Mouse (Mus musculus): ENCODE data around the gene Adamtsl1. TPM values are rescaled to one million over a fixed set of nuclear protein-coding genes. Genes with fewer than 3 reads are reported as not detected.

Gene Adamtsl1
- polyA plus RNA-seq, 1 experiment from 2014 or later = 7.7 TPM

DNA sequence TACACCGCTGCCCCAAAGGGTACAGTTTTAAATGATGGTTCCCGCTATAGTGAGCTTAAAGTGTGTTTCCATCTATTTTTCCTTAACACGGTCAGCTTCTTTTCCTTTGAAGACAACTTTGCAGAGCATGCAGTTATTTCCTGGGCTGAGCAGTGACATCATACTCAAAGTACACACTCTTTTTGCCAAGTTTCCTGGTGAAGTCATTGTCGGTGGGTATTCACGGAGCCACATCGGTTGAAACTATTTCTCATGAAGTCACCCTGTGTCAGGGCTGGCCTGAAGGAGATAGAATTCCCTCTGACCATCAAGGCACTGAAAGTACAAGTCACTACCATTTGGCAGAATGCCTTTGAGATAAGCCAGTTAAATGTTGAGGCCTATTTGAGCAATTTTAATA lies 45.8 kb downstream of the Adamtsl1 start:
- Histone ChIP-seq H3K9me3 (no peaks in the 10 kb centered on the region), H3K27me3 (replicated peaks) (no peaks in the 10 kb centered on the region), H3K4me2 (replicated peaks) (no peak overlapping the region), H3K9ac (no peak overlapping the region), H3K4me3 (replicated peaks) (no peak overlapping the region), H3K27ac (no peak overlapping the region), H3K36me3 (no peaks in the 10 kb centered on the region), H3K4me1 (replicated peaks) (no peaks in the 10 kb centered on the region)
- no peak for ATAC-seq
- 80% methylated on average over 6 of the region's 6 CpGs for WGBS

DNA sequence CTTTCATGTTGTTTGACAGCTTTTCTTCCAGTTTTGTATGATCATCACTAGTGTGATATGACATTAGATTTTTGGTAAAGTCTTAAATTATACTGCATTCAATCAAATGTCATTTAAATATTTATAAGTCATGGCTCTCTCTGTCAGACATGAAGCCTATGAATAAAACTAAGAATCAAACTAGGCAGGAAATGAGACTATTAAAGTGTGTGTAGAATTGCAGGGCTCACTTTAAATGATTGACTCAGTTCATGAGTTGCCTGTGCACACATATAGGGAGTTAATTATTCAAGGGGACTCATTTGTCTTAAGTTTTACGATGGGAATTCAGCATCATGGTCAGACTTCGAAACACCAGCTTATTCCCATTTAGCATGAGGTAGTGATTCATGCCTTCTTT lies 71.5 kb downstream of the Adamtsl1 start:
- H3K4me2 ChIP-seq (replicated peaks) = no peak overlapping the region
- no peak for ATAC-seq

DNA sequence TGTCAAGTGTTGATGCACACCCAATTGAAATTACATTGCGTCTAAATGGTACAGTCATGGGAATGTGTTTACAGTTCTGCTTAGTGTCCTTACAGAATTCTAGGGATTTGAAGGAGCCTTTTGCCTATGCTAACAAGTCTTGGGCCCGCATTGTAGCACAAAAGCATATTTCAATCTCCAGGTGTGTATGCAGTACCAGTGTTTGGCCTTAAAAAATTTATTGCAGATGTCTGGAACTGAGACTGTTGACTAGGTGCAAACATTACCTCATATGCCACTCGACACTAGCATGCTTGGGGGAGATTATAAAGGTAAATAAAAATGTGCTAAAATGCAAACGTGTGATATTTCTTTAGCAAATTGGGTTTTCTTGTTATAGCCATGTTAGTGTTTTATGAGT lies 75.0 kb downstream of the Adamtsl1 start:
- ATAC-seq = no peak
- WGBS = 55% methylated on average over 4 of the region's 4 CpGs
- Histone ChIP-seq H3K36me3 (no peaks in the 10 kb centered on the region), H3K4me1 (replicated peaks) (no peaks in the 10 kb centered on the region), H3K4me2 (replicated peaks) (no peak overlapping the region), H3K9ac (no peak overlapping the region), H3K4me3 (replicated peaks) (no peak overlapping the region), H3K9me3 (no peaks in the 10 kb centered on the region), H3K27ac (no peak overlapping the region), H3K27me3 (replicated peaks) (no peaks in the 10 kb centered on the region)

More for the DNA sequence above, 71.5 kb downstream of the Adamtsl1 start:
- Histone ChIP-seq H3K9ac (no peak overlapping the region), H3K27me3 (replicated peaks) (no peaks in the 10 kb centered on the region), H3K4me1 (replicated peaks) (no peaks in the 10 kb centered on the region), H3K27ac (no peak overlapping the region), H3K36me3 (no peaks in the 10 kb centered on the region), H3K9me3 (no peaks in the 10 kb centered on the region), H3K4me3 (replicated peaks) (no peak overlapping the region)
- WGBS = 83% methylated on average over 2 of the region's 2 CpGs

DNA sequence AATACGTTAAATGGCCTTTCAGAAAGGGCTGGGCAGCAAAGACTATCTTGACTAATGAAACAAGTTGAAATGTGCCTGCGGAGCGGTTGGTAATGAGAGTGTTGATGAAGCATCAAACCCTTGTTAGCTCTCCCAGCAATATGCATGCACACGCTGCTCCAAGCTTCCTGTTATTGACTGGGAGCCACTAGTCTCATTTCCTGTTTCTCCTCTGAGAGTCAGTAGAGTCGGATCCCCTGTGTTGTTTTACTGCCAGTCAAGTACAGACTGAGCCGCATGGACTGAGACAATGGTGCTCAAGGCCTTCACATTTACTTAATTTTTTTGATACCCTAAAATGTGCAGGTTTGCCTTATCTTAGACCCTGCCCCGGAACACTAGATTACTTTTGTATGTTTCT lies 77.1 kb downstream of the Adamtsl1 start:
- H3K9me3 ChIP-seq = no peaks in the 10 kb centered on the region
- no peaks in the 10 kb centered on the region for H3K27me3 ChIP-seq (replicated peaks)
- H3K36me3 ChIP-seq = no peaks in the 10 kb centered on the region
- H3K4me2 ChIP-seq (replicated peaks) = no peak overlapping the region
- H3K4me1 ChIP-seq (replicated peaks) = no peaks in the 10 kb centered on the region
- WGBS = 75% methylated on average over 7 of the region's 7 CpGs
- H3K4me3 ChIP-seq (replicated peaks) = no peak overlapping the region
- no peak overlapping the region for H3K27ac ChIP-seq
- no peak for ATAC-seq
- no peak overlapping the region for H3K9ac ChIP-seq

DNA sequence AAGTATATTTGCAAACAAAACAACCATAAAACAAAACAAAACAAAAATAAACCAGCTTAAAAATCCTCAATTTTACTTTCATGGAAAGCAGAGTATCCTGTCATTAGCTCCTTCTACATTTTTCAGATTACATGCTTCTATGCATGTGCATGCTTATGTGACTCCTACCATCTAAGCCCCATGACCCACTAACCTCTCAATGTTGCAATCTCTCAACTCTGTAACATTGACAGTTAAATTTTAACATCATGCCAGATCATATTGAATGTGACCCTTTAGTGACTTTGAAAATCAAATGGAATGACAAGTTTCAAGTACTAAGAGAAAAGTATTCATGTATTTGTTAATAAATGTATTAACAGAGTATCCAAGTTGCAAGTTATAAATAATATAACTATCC lies 80.2 kb downstream of the Adamtsl1 start:
- Histone ChIP-seq H3K4me1 (replicated peaks) (no peaks in the 10 kb centered on the region), H3K27me3 (replicated peaks) (no peaks in the 10 kb centered on the region), H3K9ac (no peak overlapping the region), H3K4me3 (replicated peaks) (no peak overlapping the region), H3K4me2 (replicated peaks) (no peak overlapping the region), H3K9me3 (no peaks in the 10 kb centered on the region), H3K27ac (no peak overlapping the region), H3K36me3 (no peaks in the 10 kb centered on the region)
- ATAC-seq = no peak

DNA sequence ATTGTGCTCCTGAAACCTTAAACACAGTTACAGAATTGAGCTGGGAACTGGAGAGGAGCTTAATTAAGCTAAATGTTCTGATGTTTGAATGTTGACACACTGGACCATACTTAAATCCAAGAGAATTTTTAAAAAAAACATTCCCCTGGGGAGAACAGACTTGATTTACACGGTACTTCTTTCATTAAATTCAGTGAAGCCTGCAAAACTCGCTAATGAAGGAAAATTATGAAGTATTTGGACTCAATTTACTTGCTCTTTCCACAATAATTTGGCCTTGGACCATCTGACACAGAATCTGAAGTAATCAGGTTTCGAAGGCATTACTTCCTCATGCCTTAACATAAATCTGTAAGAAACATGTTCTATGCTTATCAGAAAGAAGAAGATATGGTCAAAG lies 99.4 kb downstream of the Adamtsl1 start:
- no peak for ATAC-seq
- Histone ChIP-seq H3K4me1 (replicated peaks) (no peaks in the 10 kb centered on the region), H3K27me3 (replicated peaks) (no peaks in the 10 kb centered on the region), H3K9ac (no peak overlapping the region), H3K4me2 (replicated peaks) (no peak overlapping the region), H3K4me3 (replicated peaks) (no peak overlapping the region), H3K27ac (no peak overlapping the region), H3K36me3 (no peaks in the 10 kb centered on the region), H3K9me3 (no peaks in the 10 kb centered on the region)
- WGBS = 79% methylated on average over 3 of the region's 3 CpGs

DNA sequence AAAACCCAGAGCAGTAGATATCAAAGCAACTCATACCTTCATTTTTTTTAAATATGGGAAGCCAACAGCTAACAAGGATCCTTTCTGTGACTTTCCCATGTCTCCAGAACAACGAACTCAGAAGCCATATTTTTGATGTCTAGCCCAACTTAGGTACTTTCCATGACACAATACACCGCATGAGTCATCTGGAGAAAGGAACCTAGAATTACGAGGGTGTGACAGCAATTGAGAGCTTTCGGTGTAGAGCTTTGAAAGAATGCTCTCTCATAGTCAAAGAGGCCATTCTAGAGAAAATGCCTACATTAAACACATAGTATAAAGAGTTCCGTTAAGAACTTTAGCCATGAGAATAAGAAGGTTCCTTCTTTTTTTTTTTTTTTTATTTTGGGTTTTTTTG lies 104.8 kb downstream of the Adamtsl1 start:
- H3K4me2 ChIP-seq (replicated peaks) = no peak overlapping the region
- no peaks in the 10 kb centered on the region for H3K9me3 ChIP-seq
- H3K4me1 ChIP-seq (replicated peaks) = no peaks in the 10 kb centered on the region
- ATAC-seq = no peak
- no peaks in the 10 kb centered on the region for H3K36me3 ChIP-seq
- H3K27me3 ChIP-seq (replicated peaks) = no peaks in the 10 kb centered on the region
- H3K9ac ChIP-seq = no peak overlapping the region
- 91% methylated on average over 5 of the region's 5 CpGs for WGBS
- no peak overlapping the region for H3K27ac ChIP-seq
- H3K4me3 ChIP-seq (replicated peaks) = no peak overlapping the region

DNA sequence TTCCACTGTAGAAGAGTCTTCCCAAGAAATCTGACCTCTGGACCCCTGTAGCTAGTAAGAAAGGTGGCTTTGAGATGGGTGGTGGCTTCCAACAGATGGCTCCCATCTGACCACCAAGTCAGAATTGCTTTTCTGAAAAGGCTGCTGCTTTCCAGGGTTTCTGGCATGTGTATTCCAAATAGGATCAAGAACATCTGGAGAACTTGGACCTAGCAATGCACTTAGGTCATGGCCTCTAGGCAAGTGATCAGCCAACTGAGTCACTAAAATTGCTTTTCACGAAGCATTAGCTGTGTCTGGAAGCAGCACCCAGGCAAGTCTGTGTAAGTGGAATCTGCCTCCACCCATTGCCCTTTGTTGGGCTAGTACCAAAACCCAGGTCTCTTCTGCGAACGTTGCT lies 105.3 kb downstream of the Adamtsl1 start:
- 74% methylated on average over 3 of the region's 3 CpGs for WGBS
- Histone ChIP-seq H3K27me3 (replicated peaks) (no peaks in the 10 kb centered on the region), H3K27ac (no peak overlapping the region), H3K9ac (no peak overlapping the region), H3K4me2 (replicated peaks) (no peak overlapping the region), H3K36me3 (no peaks in the 10 kb centered on the region), H3K4me3 (replicated peaks) (no peak overlapping the region), H3K4me1 (replicated peaks) (no peaks in the 10 kb centered on the region), H3K9me3 (no peaks in the 10 kb centered on the region)
- no peak for ATAC-seq

DNA sequence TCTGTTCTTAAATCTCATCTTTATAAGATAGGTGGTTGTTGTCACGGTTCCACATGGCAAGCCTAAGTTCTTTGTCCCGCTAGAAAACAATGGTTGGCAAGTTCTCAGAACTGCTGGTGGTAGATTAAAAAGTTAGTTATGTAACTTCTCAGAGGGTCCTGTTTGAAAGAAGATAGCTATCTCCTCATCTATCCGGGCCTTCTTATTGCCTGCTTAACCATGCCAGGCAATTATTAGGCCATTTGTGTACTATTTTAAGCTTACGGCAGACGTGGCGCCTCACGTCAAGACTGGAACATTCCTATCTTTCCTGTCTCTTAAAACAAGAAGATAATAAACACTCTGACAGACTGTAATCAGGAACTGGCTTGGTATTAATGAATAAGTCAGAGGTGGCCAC lies 115.4 kb downstream of the Adamtsl1 start:
- 71% methylated on average over 7 of the region's 7 CpGs for WGBS
- ATAC-seq = no peak
- H3K4me2 ChIP-seq (replicated peaks) = no peak overlapping the region
- H3K9ac ChIP-seq = no peak overlapping the region
- no peaks in the 10 kb centered on the region for H3K27me3 ChIP-seq (replicated peaks)
- H3K27ac ChIP-seq = no peak overlapping the region
- H3K4me3 ChIP-seq (replicated peaks) = no peak overlapping the region
- no peaks in the 10 kb centered on the region for H3K36me3 ChIP-seq
- H3K9me3 ChIP-seq = no peaks in the 10 kb centered on the region
- no peaks in the 10 kb centered on the region for H3K4me1 ChIP-seq (replicated peaks)

DNA sequence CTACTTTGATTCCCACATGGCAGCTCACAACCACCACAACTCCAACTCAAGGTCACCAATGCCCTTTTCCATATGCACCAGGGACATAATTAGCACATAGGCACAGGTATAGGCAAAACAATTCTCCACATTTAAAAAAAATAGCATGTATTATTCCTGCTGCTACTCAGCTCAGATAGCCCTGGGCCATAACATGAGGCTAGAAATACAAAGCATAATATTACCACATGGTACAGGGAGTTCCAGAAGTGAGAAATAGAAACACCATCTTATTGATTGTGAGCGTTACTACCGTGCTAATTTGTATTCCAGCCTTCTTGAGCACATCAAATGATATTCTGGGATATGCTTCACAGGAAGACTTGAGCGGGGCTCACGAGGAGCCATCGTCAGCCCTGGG lies 155.3 kb downstream of the Adamtsl1 start:
- Histone ChIP-seq H3K27me3 (replicated peaks) (no peaks in the 10 kb centered on the region), H3K4me2 (replicated peaks) (no peak overlapping the region), H3K27ac (no peak overlapping the region), H3K9me3 (no peaks in the 10 kb centered on the region), H3K4me3 (replicated peaks) (no peak overlapping the region), H3K9ac (no peak overlapping the region), H3K4me1 (replicated peaks) (no peaks in the 10 kb centered on the region), H3K36me3 (no peaks in the 10 kb centered on the region)
- WGBS = 71% methylated on average over 5 of the region's 5 CpGs
- no peak for ATAC-seq

DNA sequence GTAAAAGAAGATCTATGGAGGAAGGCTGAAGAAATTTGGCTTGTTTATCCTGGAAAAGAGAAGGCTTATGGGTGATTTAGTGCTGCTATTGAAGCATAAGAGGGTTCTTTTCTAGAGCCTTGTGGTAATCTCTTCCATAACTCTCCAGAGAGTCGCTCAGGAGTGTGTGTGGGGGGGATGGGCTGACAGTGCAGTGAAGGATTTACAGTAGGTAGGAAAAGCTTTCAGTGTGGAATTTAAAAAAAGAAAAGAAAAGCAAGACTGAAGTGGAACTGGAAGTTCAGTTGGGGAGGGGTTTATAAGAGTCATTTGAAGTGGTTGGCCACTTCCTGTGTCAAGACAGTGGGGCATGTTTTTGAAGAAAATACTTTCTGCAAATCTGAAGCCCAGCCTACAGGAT lies 155.8 kb downstream of the Adamtsl1 start:
- H3K9me3 ChIP-seq = no peaks in the 10 kb centered on the region
- no peak overlapping the region for H3K4me2 ChIP-seq (replicated peaks)
- no peaks in the 10 kb centered on the region for H3K4me1 ChIP-seq (replicated peaks)
- H3K4me3 ChIP-seq (replicated peaks) = no peak overlapping the region
- no peak overlapping the region for H3K27ac ChIP-seq
- 28% methylated on average over 1 of the region's 1 CpGs for WGBS
- no peak for ATAC-seq
- no peak overlapping the region for H3K9ac ChIP-seq
- no peaks in the 10 kb centered on the region for H3K36me3 ChIP-seq
- H3K27me3 ChIP-seq (replicated peaks) = no peaks in the 10 kb centered on the region

DNA sequence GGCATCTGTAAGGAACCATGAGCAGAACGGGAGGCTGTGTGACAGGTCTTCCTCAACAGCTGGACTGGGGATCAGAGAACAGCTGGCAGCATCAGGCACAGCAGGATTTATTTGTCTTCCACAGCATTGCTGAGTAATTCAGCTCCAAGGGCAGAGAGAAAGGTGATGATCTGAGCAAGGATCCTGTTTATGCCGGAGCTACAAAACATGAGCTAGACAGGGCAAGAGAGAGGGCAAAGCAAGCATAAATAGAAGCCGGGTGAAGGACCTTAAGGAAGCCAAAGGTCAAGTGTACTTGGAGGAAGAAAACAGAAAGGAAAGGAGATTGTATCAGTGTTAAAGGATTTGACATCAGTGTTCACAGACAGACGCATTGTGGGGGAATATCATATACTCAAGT lies 158.3 kb downstream of the Adamtsl1 start:
- no peaks in the 10 kb centered on the region for H3K4me1 ChIP-seq (replicated peaks)
- H3K27ac ChIP-seq = no peak overlapping the region
- no peak for ATAC-seq
- no peak overlapping the region for H3K4me3 ChIP-seq (replicated peaks)
- H3K4me2 ChIP-seq (replicated peaks) = no peak overlapping the region
- H3K36me3 ChIP-seq = no peaks in the 10 kb centered on the region
- 22% methylated on average over 4 of the region's 4 CpGs for WGBS
- H3K9ac ChIP-seq = no peak overlapping the region
- no peaks in the 10 kb centered on the region for H3K27me3 ChIP-seq (replicated peaks)
- no peaks in the 10 kb centered on the region for H3K9me3 ChIP-seq

DNA sequence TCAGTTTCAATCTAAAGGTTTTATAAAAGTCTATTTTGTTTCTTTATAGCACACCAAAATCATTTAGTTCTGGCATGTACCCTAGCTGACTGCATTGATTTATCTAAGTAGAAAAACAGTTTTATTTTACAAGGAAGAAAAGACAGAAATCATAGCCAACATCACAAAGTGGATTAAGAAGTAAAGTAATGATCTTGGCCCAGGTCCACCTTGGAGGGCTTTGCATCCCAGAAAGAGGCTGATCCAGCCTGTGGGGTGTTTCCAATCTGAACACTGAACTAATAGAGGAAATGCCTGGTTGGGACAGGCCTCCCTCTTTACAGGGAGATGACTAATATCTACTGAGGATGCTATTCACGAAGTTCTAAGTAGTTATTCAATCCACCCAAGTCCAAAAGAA lies 163.6 kb downstream of the Adamtsl1 start:
- 55% methylated on average over 1 of the region's 1 CpGs for WGBS
- H3K4me1 ChIP-seq (replicated peaks) = no peaks in the 10 kb centered on the region
- H3K27ac ChIP-seq = no peak overlapping the region
- ATAC-seq = no peak
- no peaks in the 10 kb centered on the region for H3K36me3 ChIP-seq
- H3K4me2 ChIP-seq (replicated peaks) = no peak overlapping the region
- no peak overlapping the region for H3K9ac ChIP-seq
- no peaks in the 10 kb centered on the region for H3K27me3 ChIP-seq (replicated peaks)
- no peak overlapping the region for H3K4me3 ChIP-seq (replicated peaks)
- H3K9me3 ChIP-seq = no peaks in the 10 kb centered on the region; the same call in 1 of the 2 replicates

DNA sequence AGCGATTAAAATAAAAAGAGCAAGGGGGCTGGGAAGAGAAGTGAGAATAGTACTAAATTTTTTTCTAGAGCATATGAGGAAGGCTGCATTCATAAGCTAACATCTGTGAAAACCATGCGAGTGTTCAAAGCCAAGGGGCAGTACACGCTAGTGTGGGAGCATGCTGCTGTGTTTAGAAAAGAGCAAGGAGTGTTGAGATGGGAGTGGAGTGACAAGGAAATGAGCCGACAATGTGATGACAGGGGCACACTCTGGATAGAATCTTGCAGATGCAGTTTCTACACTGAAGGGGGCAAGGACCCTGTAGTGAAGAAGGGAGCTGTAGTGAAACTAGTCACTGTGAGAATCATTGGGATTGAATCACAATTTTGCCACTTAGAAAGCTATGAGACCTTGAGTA lies 172.2 kb downstream of the Adamtsl1 start:
- WGBS = 61% methylated on average over 4 of the region's 4 CpGs
- no peak overlapping the region for H3K27ac ChIP-seq
- H3K27me3 ChIP-seq (replicated peaks) = no peaks in the 10 kb centered on the region
- H3K4me1 ChIP-seq (replicated peaks) = no peaks in the 10 kb centered on the region
- H3K4me2 ChIP-seq (replicated peaks) = no peak overlapping the region
- H3K4me3 ChIP-seq (replicated peaks) = no peak overlapping the region
- no peak for ATAC-seq
- no peaks in the 10 kb centered on the region for H3K9me3 ChIP-seq
- H3K9ac ChIP-seq = no peak overlapping the region
- no peaks in the 10 kb centered on the region for H3K36me3 ChIP-seq

All from intestine, embryonic 15.5 days (tissue).